Mouse (Mus musculus) olfactory bulb, adult 2 months (tissue): Measurements from ENCODE around the gene Gm10719. TPM values are rescaled to one million over a fixed set of nuclear protein-coding genes. Genes with fewer than 3 reads are reported as not detected.
"Not testable (repeated sequence)": the region's sequence is repeated elsewhere in the genome, so short reads cannot be mapped to it uniquely, and the experiment has no call there.

Source experiments
- H3K27ac ChIP-seq: fragments of 200-500 bp; 2 replicates; pipeline ENCODE4 v1.5.1; 2012; ENCODE audit warnings: low read depth, low read length; ENCODE audit not compliant: insufficient read depth
- H3K4me1 ChIP-seq: fragments of 200-500 bp; 2 replicates; pipeline ENCODE4 v1.6.1; 2012; ENCODE audit warnings: low read length; ENCODE audit not compliant: control insufficient read depth, insufficient read depth
- H3K4me3 ChIP-seq: fragments of 200-500 bp; 2 replicates; pipeline ENCODE4 v1.5.1; 2012; ENCODE audit warnings: mild to moderate bottlenecking, low read depth, low read length, moderate library complexity; ENCODE audit not compliant: insufficient read depth
- WGBS: fragments of 180-500 bp; shearing (Covaris S2); methylation state at CpG from one replicate; pipeline ENCODE4 v1.1.7; 2018; 5-methylcytosine and 5-hydroxymethylcytosine counted together
- polyA plus RNA-seq: library from polyadenylated mRNA; stranded (reverse); fragments of >200 nt; gene quantifications from 2 replicates; pipeline ENCODE4 v1.2.4, GENCODE M21; 2012; ENCODE audit warnings: low replicate concordance; ENCODE audit not compliant: missing spikeins, insufficient read depth, insufficient read length

Gene Gm10719
- polyA plus RNA-seq, 1 experiment: not detected

GRCm38 (mm10) chr9:3019835-3020727 lies 2.9 kb downstream of the Gm10719 start:
- WGBS: 79% methylated on average over 16 of the region's 19 CpGs
- not testable (repeated sequence) for H3K27ac ChIP-seq, H3K4me1 ChIP-seq, H3K4me3 ChIP-seq

DNA sequence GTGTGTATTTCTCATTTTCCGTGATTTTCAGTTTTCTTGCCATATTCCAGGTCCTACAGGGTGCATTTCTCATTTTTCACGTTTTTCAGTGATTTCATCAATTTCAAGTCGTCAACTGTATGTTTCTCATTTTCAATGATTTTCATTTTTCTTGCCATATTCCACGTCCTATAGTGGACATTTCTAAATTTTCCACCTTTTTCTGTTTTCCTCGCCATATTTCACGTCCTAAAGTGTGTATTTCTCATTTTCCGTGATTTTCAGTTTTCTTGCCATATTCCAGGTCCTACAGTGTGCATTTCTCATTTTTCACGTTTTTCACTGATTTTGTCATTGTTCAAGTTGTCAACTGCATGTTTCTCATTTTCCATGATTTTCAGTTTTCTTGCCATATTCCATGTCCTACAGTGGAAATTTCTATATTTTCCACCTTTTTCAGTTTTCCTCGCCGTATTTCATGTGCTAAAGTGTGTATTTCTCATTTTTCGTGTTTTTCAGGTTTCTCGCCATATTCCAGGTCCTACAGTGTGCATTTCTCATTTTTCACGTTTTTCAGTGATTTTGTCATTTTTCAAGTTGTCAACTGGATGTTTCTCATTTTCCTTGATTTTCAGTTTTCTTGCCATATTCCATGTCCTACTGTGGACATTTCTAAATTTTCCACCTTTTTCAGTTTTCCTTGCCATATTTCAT lies 5.3 kb downstream of the Gm10719 start:
- not testable (repeated sequence) for H3K4me3 ChIP-seq, H3K27ac ChIP-seq, H3K4me1 ChIP-seq
- WGBS: 79% methylated on average over 11 of the region's 13 CpGs

- H3K4me1 ChIP-seq, H3K4me3 ChIP-seq, H3K27ac ChIP-seq: not testable (repeated sequence)
- WGBS: 77% methylated on average over 12 of the region's 13 CpGs
Observed at GRCm38 (mm10) chr9:3023312-3023984, 6.2 kb downstream of the Gm10719 start, which contains the start of gene Gm10718. Gene Gm10718 (plus strand): TSS chr9:3023547.

DNA sequence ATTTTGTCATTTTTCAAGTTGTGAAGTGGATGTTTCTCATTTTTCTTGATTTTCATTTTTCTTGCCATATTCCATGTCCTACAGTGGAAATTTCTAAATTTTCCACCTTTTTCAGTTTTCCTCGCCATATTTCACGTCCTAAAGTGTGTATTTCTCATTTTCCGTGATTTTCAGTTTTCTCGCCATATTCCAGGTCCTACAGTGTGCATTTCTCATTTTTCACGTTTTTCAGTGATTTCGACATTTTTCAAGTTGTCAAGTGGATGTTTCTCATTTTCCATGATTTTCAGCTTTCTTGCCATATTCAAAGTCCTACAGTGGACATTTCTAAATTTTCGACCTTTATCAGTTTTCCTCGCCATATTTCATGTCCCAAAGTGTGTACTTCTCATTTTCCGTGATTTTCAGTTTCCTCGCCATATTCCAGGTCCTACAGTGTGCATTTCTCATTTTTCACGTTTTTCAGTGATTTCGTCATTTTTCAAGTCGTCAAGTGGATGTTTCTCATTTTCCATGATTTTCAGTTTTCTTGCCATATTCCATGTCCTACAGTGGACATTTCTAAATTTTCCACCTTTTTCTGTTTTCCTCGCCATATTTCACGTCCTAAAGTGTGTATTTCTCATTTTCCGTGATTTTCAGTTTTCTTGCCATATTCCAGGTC lies 6.9 kb downstream of the Gm10719 start:
- H3K27ac ChIP-seq, H3K4me3 ChIP-seq, H3K4me1 ChIP-seq: not testable (repeated sequence)
- 76% methylated on average over 16 of the region's 16 CpGs for WGBS

DNA sequence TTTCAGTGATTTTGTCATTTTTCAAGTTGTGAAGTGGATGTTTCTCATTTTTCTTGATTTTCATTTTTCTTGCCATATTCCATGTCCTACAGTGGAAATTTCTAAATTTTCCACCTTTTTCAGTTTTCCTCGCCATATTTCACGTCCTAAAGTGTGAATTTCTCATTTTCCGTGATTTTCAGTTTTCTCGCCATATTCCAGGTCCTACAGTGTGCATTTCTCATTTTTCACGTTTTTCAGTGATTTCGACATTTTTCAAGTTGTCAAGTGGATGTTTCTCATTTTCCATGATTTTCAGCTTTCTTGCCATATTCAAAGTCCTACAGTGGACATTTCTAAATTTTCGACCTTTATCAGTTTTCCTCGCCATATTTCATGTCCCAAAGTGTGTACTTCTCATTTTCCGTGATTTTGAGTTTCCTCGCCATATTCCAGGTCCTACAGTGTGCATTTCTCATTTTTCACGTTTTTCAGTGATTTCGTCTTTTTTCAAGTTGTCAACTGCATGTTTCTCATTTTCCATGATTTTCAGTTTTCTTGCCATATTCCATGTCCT lies 7.8 kb downstream of the Gm10719 start, which contains the start of gene Gm10717:
Gene Gm10717, plus strand, starts transcription at position 506 of the 556 bp plus-strand sequence.
- 73% methylated on average over 12 of the region's 12 CpGs for WGBS
- H3K4me1 ChIP-seq: not testable (repeated sequence)

GRCm38 (mm10) chr9:3025653-3026052 lies 8.4 kb downstream of the Gm10719 start:
- H3K27ac ChIP-seq, H3K4me3 ChIP-seq, H3K4me1 ChIP-seq: not testable (repeated sequence)
- 70% methylated on average over 5 of the region's 6 CpGs for WGBS

More for the DNA sequence above, 7.8 kb downstream of the Gm10719 start, which contains the start of gene Gm10717:
- not testable (repeated sequence) for H3K4me3 ChIP-seq, H3K27ac ChIP-seq

- H3K27ac ChIP-seq, H3K4me3 ChIP-seq, H3K4me1 ChIP-seq: not testable (repeated sequence)
- 78% methylated on average over 5 of the region's 5 CpGs for WGBS
Observed at GRCm38 (mm10) chr9:3026136-3026535, 8.9 kb downstream of the Gm10719 start.

- H3K27ac ChIP-seq, H3K4me3 ChIP-seq, H3K4me1 ChIP-seq: not testable (repeated sequence)
- WGBS: 68% methylated on average over 9 of the region's 9 CpGs
Observed at GRCm38 (mm10) chr9:3026741-3027140, 9.5 kb downstream of the Gm10719 start.

- WGBS: 74% methylated on average over 9 of the region's 9 CpGs
- not testable (repeated sequence) for H3K27ac ChIP-seq, H3K4me3 ChIP-seq, H3K4me1 ChIP-seq
Observed at GRCm38 (mm10) chr9:3027200-3027599, 10.0 kb downstream of the Gm10719 start.

GRCm38 (mm10) chr9:3029276-3030000 lies 12.2 kb downstream of the Gm10719 start:
- WGBS: 68% methylated on average over 14 of the region's 16 CpGs
- not testable (repeated sequence) for H3K4me1 ChIP-seq, H3K4me3 ChIP-seq, H3K27ac ChIP-seq

GRCm38 (mm10) chr9:3030677-3031318 lies 13.6 kb downstream of the Gm10719 start:
- H3K4me1 ChIP-seq, H3K27ac ChIP-seq, H3K4me3 ChIP-seq: not testable (repeated sequence)
- WGBS: 66% methylated on average over 2 of the region's 10 CpGs

- H3K4me1 ChIP-seq: not testable (repeated sequence)
- 60% methylated on average over 1 of the region's 8 CpGs for WGBS
Observed at GRCm38 (mm10) chr9:3034299-3034698, 17.1 kb downstream of the Gm10719 start, which contains the start of gene Gm17535. Gene Gm17535 (plus strand): TSS chr9:3034599.

More at GRCm38 (mm10) chr9:3034299-3034698, 17.1 kb downstream of the Gm10719 start, which contains the start of gene Gm17535:
- not testable (repeated sequence) for H3K4me3 ChIP-seq, H3K27ac ChIP-seq
